Mouse (Mus musculus) limb, embryonic 11.5 days (tissue): Measurements from ENCODE around the gene Neurog1. TPM values are rescaled to one million over a fixed set of nuclear protein-coding genes. Genes with fewer than 3 reads are reported as not detected.

Experiments
- ATAC-seq: fragments of 200-750 bp; cut with Nextera tagmentation; 2 replicates; pipeline ENCODE4 v1.8.0; 2017; ENCODE audit warnings: low read depth; ENCODE audit not compliant: insufficient number of reproducible peaks, low FRiP score, low TSS enrichment
- DNase-seq: peaks from one replicate; pipeline ENCODE4 v3.0.0-alpha.2; 2015; ENCODE audit warnings: low spot score
- H3K27ac ChIP-seq: fragments of 300-500 bp; sonication (generic); replicated peaks from 2 replicates; pipeline ENCODE4 v1.5.1; 2014; ENCODE audit warnings: low read depth, mild to moderate bottlenecking, low read length
- H3K27me3 ChIP-seq: fragments of 300-500 bp; sonication (generic); 2 replicates; pipeline ENCODE4 v1.6.1; 2014; ENCODE audit warnings: mild to moderate bottlenecking, low read length, mixed read lengths; ENCODE audit not compliant: control insufficient read depth, insufficient read depth
- H3K36me3 ChIP-seq: fragments of 300-500 bp; sonication (generic); 2 replicates; pipeline ENCODE4 v1.6.1; 2014; ENCODE audit warnings: mild to moderate bottlenecking, low read length, moderate library complexity, mixed read lengths; ENCODE audit not compliant: control insufficient read depth, insufficient read depth
- H3K4me1 ChIP-seq: fragments of 300-500 bp; sonication (generic); 2 replicates; pipeline ENCODE4 v1.6.1; 2014; ENCODE audit warnings: low read length, mixed read lengths; ENCODE audit not compliant: control insufficient read depth, insufficient read depth
- H3K4me2 ChIP-seq: fragments of 300-500 bp; sonication (generic); 2 replicates; pipeline ENCODE4 v1.6.1; 2014; ENCODE audit warnings: low read depth, mild to moderate bottlenecking, moderate library complexity; ENCODE audit not compliant: severe bottlenecking
- H3K4me3 ChIP-seq: fragments of 300-500 bp; sonication (generic); 2 replicates; pipeline ENCODE4 v1.5.1; 2014; ENCODE audit warnings: low read depth, low read length
- H3K9ac ChIP-seq: fragments of 300-500 bp; sonication (generic); 2 replicates; pipeline ENCODE4 v1.6.1; 2014; ENCODE audit warnings: mild to moderate bottlenecking, low read length
- H3K9me3 ChIP-seq: fragments of 300-500 bp; sonication (generic); 2 replicates; pipeline ENCODE4 v1.6.1; 2016; ENCODE audit warnings: low read length; ENCODE audit not compliant: control insufficient read depth
- WGBS: fragments of 180-500 bp; shearing (Covaris S2); extraction: QIAGEN DNeasy Blood & Tissue Kit; methylation state at CpG from one replicate; pipeline ENCODE4 v1.1.7; 2014; 5-methylcytosine and 5-hydroxymethylcytosine counted together
- polyA plus RNA-seq: library from polyadenylated mRNA; unstranded; fragments of >200 nt; fragmentation: Nextera tagmentation; extraction: Ambion mirVana; gene quantifications from 2 replicates; pipeline ENCODE4 v1.2.1, GENCODE M21; 2014

Neurog1 gene
- polyA plus RNA-seq, 1 experiment from 2014 or later, result not detected

GRCm38 (mm10) chr13:56216090-56216489 is 35.9 kb downstream of the Neurog1 start:
- DNase-seq, result no peak
- H3K4me1 ChIP-seq, result no peaks in the 10 kb centered on the region
- no peaks in the 10 kb centered on the region for H3K9me3 ChIP-seq
- no peaks in the 10 kb centered on the region for H3K36me3 ChIP-seq
- H3K27ac ChIP-seq, result no peak overlapping the region
- no peak overlapping the region for H3K4me2 ChIP-seq
- ATAC-seq, result no peak
- H3K9ac ChIP-seq, result no peak overlapping the region
- no peaks in the 10 kb centered on the region for H3K27me3 ChIP-seq
- WGBS, result 33% methylated on average over 4 of the region's 4 CpGs
- no peak overlapping the region for H3K4me3 ChIP-seq

GRCm38 (mm10) chr13:56214633-56215032 is 37.3 kb downstream of the Neurog1 start:
- no peak overlapping the region for H3K27ac ChIP-seq

GRCm38 (mm10) chr13:56209067-56209411 is 42.9 kb downstream of the Neurog1 start:
- ATAC-seq, result no peak

More at GRCm38 (mm10) chr13:56214633-56215032, 37.3 kb downstream of the Neurog1 start:
- ATAC-seq (no peak), DNase-seq (no peak)
- WGBS, result 50% methylated on average over 5 of the region's 5 CpGs
- H3K9me3 ChIP-seq, result no peaks in the 10 kb centered on the region; the same call in 1 of the 2 replicates
- no peaks in the 10 kb centered on the region; the same call in 1 of the 2 replicates for H3K36me3 ChIP-seq
- no peaks in the 10 kb centered on the region for H3K4me1 ChIP-seq
- H3K4me2 ChIP-seq, result no peak overlapping the region
- no peak overlapping the region for H3K9ac ChIP-seq
- no peaks in the 10 kb centered on the region for H3K27me3 ChIP-seq
- H3K4me3 ChIP-seq, result no peak overlapping the region

GRCm38 (mm10) chr13:56208225-56209066 is 43.5 kb downstream of the Neurog1 start:
- DNase-seq, result peak; percentile 66
- Histone ChIP-seq H3K4me2 (peak overlapping the region; percentile 40), H3K9me3 (no peaks in the 10 kb centered on the region; the same call in 1 of the 2 replicates), H3K4me3 (peak overlapping the region; percentile 14; the same call in 1 of the 2 replicates), H3K27ac (no peak overlapping the region), H3K9ac (peak overlapping the region; percentile 27; the same call in 1 of the 2 replicates), H3K4me1 (peaks cover 10% of the 10 kb centered on the region), H3K36me3 (no peaks in the 10 kb centered on the region; the same call in 1 of the 2 replicates), H3K27me3 (no peaks in the 10 kb centered on the region)
- 5% methylated on average over 35 of the region's 35 CpGs for WGBS
- no peak for ATAC-seq

More at GRCm38 (mm10) chr13:56209067-56209411, 42.9 kb downstream of the Neurog1 start:
- Histone ChIP-seq H3K27ac (no peak overlapping the region), H3K9me3 (no peaks in the 10 kb centered on the region; the same call in 1 of the 2 replicates), H3K9ac (peak overlapping the region; percentile 27; the same call in 1 of the 2 replicates), H3K4me2 (peak overlapping the region; percentile 40), H3K36me3 (no peaks in the 10 kb centered on the region; the same call in 1 of the 2 replicates), H3K4me1 (peaks cover 10% of the 10 kb centered on the region), H3K4me3 (peak overlapping the region; percentile 14; the same call in 1 of the 2 replicates), H3K27me3 (no peaks in the 10 kb centered on the region)
- DNase-seq, result no peak
- WGBS, result 12% methylated on average over 8 of the region's 8 CpGs

Other genes with a start within 250 kb of the Neurog1 start
- gene H2afy, start 115.8 kb downstream of the Neurog1 start, polyA plus RNA-seq, result 726 and 743 TPM in 2 replicates
- 0.27 and 0.52 TPM in 2 replicates for gene Tifab, start 73.3 kb downstream of the Neurog1 start, polyA plus RNA-seq
- 145 and 157 TPM in 2 replicates for gene Cxcl14, start 44.4 kb upstream of the Neurog1 start, polyA plus RNA-seq
- gene Gm3045, start 174.4 kb upstream of the Neurog1 start, polyA plus RNA-seq, result not detected in 2 replicates
- gene Slc25a48, start 186.2 kb upstream of the Neurog1 start, polyA plus RNA-seq, result 0.07 TPM in 1 of 2 replicates, not detected in the other
- gene Il9, start 230.1 kb upstream of the Neurog1 start, polyA plus RNA-seq, result not detected in 2 replicates